Mouse (Mus musculus): Measurements from ENCODE around the gene Slc16a9. TPM values are rescaled to one million over a fixed set of nuclear protein-coding genes. Genes with fewer than 3 reads are reported as not detected.

Slc16a9 gene
- polyA plus RNA-seq, 1 experiment from 2014 or later = 0.55 TPM

GRCm38 (mm10) chr10:70260904-70261303 lies 16.0 kb downstream of the Slc16a9 start:
- H3K27ac ChIP-seq (ENCODE audit: low read length) = no peak overlapping the region
- no peaks in the 10 kb centered on the region for H3K27me3 ChIP-seq (ENCODE audit: control insufficient read depth, insufficient read depth, low read depth, low read length)
- H3K36me3 ChIP-seq (ENCODE audit: control insufficient read depth, insufficient read depth) = no peaks in the 10 kb centered on the region
- H3K4me2 ChIP-seq (ENCODE audit: low read depth, low read length) = no peak overlapping the region
- no peaks in the 10 kb centered on the region for H3K9me3 ChIP-seq (replicated peaks; ENCODE audit: control insufficient read depth, low read length)
- peaks cover 2% of the 10 kb centered on the region; the same call in 1 of the 2 replicates for H3K4me1 ChIP-seq (ENCODE audit: control insufficient read depth, low read depth, low read length)
- H3K9ac ChIP-seq (ENCODE audit: low read depth, low read length) = no peak overlapping the region
- WGBS (ENCODE audit: insufficient replicate concordance) = 65% methylated on average over 4 of the region's 4 CpGs
- ATAC-seq (ENCODE audit: low read depth) = no peak
- H3K4me3 ChIP-seq (ENCODE audit: low read depth, low read length) = no peak overlapping the region

- WGBS (ENCODE audit: insufficient replicate concordance) = 66% methylated on average over 3 of the region's 3 CpGs
- peak; percentile 58; the same call in 1 of the 2 replicates for ATAC-seq (ENCODE audit: low read depth)
Observed at GRCm38 (mm10) chr10:70262051-70262450, 17.2 kb downstream of the Slc16a9 start.

GRCm38 (mm10) chr10:70263681-70264189 lies 18.8 kb downstream of the Slc16a9 start:
- WGBS (ENCODE audit: insufficient replicate concordance) = 73% methylated on average over 4 of the region's 4 CpGs
- H3K4me1 ChIP-seq (ENCODE audit: control insufficient read depth, low read depth, low read length) = no peaks in the 10 kb centered on the region
- H3K9me3 ChIP-seq (replicated peaks; ENCODE audit: control insufficient read depth, low read length) = no peaks in the 10 kb centered on the region
- no peak overlapping the region for H3K27ac ChIP-seq (ENCODE audit: low read length)
- H3K36me3 ChIP-seq (ENCODE audit: control insufficient read depth, insufficient read depth) = no peaks in the 10 kb centered on the region
- no peak for ATAC-seq (ENCODE audit: low read depth)
- H3K9ac ChIP-seq (ENCODE audit: low read depth, low read length) = no peak overlapping the region
- H3K4me3 ChIP-seq (ENCODE audit: low read depth, low read length) = no peak overlapping the region
- H3K4me2 ChIP-seq (ENCODE audit: low read depth, low read length) = no peak overlapping the region
- H3K27me3 ChIP-seq (ENCODE audit: control insufficient read depth, insufficient read depth, low read depth, low read length) = no peaks in the 10 kb centered on the region

More at GRCm38 (mm10) chr10:70262051-70262450, 17.2 kb downstream of the Slc16a9 start:
- H3K4me1 ChIP-seq (ENCODE audit: control insufficient read depth, low read depth, low read length) = peaks cover under 1% of the 10 kb centered on the region; the same call in 1 of the 2 replicates
- H3K4me2 ChIP-seq (ENCODE audit: low read depth, low read length) = no peak overlapping the region
- no peak overlapping the region for H3K4me3 ChIP-seq (ENCODE audit: low read depth, low read length)
- no peaks in the 10 kb centered on the region for H3K27me3 ChIP-seq (ENCODE audit: control insufficient read depth, insufficient read depth, low read depth, low read length)
- H3K9ac ChIP-seq (ENCODE audit: low read depth, low read length) = no peak overlapping the region
- H3K9me3 ChIP-seq (replicated peaks; ENCODE audit: control insufficient read depth, low read length) = no peaks in the 10 kb centered on the region
- no peaks in the 10 kb centered on the region for H3K36me3 ChIP-seq (ENCODE audit: control insufficient read depth, insufficient read depth)
- no peak overlapping the region for H3K27ac ChIP-seq (ENCODE audit: low read length)

- Histone ChIP-seq H3K4me3 (ENCODE audit: low read depth, low read length) (no peak overlapping the region), H3K9ac (ENCODE audit: low read depth, low read length) (no peak overlapping the region), H3K4me1 (ENCODE audit: control insufficient read depth, low read depth, low read length) (no peaks in the 10 kb centered on the region), H3K27me3 (ENCODE audit: control insufficient read depth, insufficient read depth, low read depth, low read length) (no peaks in the 10 kb centered on the region), H3K27ac (ENCODE audit: low read length) (no peak overlapping the region), H3K9me3 (replicated peaks; ENCODE audit: control insufficient read depth, low read length) (no peaks in the 10 kb centered on the region), H3K4me2 (ENCODE audit: low read depth, low read length) (no peak overlapping the region), H3K36me3 (ENCODE audit: control insufficient read depth, insufficient read depth) (no peaks in the 10 kb centered on the region)
- ATAC-seq (ENCODE audit: low read depth) = no peak
- 57% methylated on average over 9 of the region's 9 CpGs for WGBS (ENCODE audit: insufficient replicate concordance)
Observed at GRCm38 (mm10) chr10:70264337-70265036, 19.6 kb downstream of the Slc16a9 start.

GRCm38 (mm10) chr10:70266501-70266900 lies 21.6 kb downstream of the Slc16a9 start:
- no peaks in the 10 kb centered on the region for H3K9me3 ChIP-seq (replicated peaks; ENCODE audit: control insufficient read depth, low read length)
- no peaks in the 10 kb centered on the region for H3K27me3 ChIP-seq (ENCODE audit: control insufficient read depth, insufficient read depth, low read depth, low read length)
- no peak overlapping the region for H3K4me3 ChIP-seq (ENCODE audit: low read depth, low read length)
- 68% methylated on average over 6 of the region's 6 CpGs for WGBS (ENCODE audit: insufficient replicate concordance)
- no peaks in the 10 kb centered on the region for H3K4me1 ChIP-seq (ENCODE audit: control insufficient read depth, low read depth, low read length)
- H3K27ac ChIP-seq (ENCODE audit: low read length) = no peak overlapping the region
- H3K9ac ChIP-seq (ENCODE audit: low read depth, low read length) = no peak overlapping the region
- ATAC-seq (ENCODE audit: low read depth) = no peak
- H3K36me3 ChIP-seq (ENCODE audit: control insufficient read depth, insufficient read depth) = no peaks in the 10 kb centered on the region
- no peak overlapping the region for H3K4me2 ChIP-seq (ENCODE audit: low read depth, low read length)

GRCm38 (mm10) chr10:70268581-70269446 lies 23.9 kb downstream of the Slc16a9 start:
- no peak overlapping the region for H3K4me2 ChIP-seq (ENCODE audit: low read depth, low read length)
- H3K4me3 ChIP-seq (ENCODE audit: low read depth, low read length) = no peak overlapping the region
- H3K36me3 ChIP-seq (ENCODE audit: control insufficient read depth, insufficient read depth) = no peaks in the 10 kb centered on the region
- no peaks in the 10 kb centered on the region for H3K27me3 ChIP-seq (ENCODE audit: control insufficient read depth, insufficient read depth, low read depth, low read length)
- H3K9me3 ChIP-seq (replicated peaks; ENCODE audit: control insufficient read depth, low read length) = no peaks in the 10 kb centered on the region
- no peaks in the 10 kb centered on the region for H3K4me1 ChIP-seq (ENCODE audit: control insufficient read depth, low read depth, low read length)
- ATAC-seq (ENCODE audit: low read depth) = no peak
- 69% methylated on average over 23 of the region's 23 CpGs for WGBS (ENCODE audit: insufficient replicate concordance)
- H3K9ac ChIP-seq (ENCODE audit: low read depth, low read length) = no peak overlapping the region
- H3K27ac ChIP-seq (ENCODE audit: low read length) = no peak overlapping the region

- WGBS (ENCODE audit: insufficient replicate concordance) = 76% methylated on average over 2 of the region's 2 CpGs
- ATAC-seq (ENCODE audit: low read depth) = no peak
- Histone ChIP-seq H3K9me3 (replicated peaks; ENCODE audit: control insufficient read depth, low read length) (no peaks in the 10 kb centered on the region), H3K4me2 (ENCODE audit: low read depth, low read length) (no peak overlapping the region), H3K9ac (ENCODE audit: low read depth, low read length) (no peak overlapping the region), H3K27me3 (ENCODE audit: control insufficient read depth, insufficient read depth, low read depth, low read length) (no peaks in the 10 kb centered on the region), H3K36me3 (ENCODE audit: control insufficient read depth, insufficient read depth) (no peaks in the 10 kb centered on the region), H3K4me3 (ENCODE audit: low read depth, low read length) (no peak overlapping the region), H3K27ac (ENCODE audit: low read length) (no peak overlapping the region), H3K4me1 (ENCODE audit: control insufficient read depth, low read depth, low read length) (no peaks in the 10 kb centered on the region)
Observed at GRCm38 (mm10) chr10:70269447-70269787, 24.5 kb downstream of the Slc16a9 start.

GRCm38 (mm10) chr10:70276678-70277077 lies 31.8 kb downstream of the Slc16a9 start:
- no peaks in the 10 kb centered on the region for H3K36me3 ChIP-seq (ENCODE audit: control insufficient read depth, insufficient read depth)
- H3K4me2 ChIP-seq (ENCODE audit: low read depth, low read length) = no peak overlapping the region
- H3K4me3 ChIP-seq (ENCODE audit: low read depth, low read length) = no peak overlapping the region
- no peak for ATAC-seq (ENCODE audit: low read depth)
- WGBS (ENCODE audit: insufficient replicate concordance) = 50% methylated on average over 1 of the region's 1 CpGs
- no peaks in the 10 kb centered on the region for H3K27me3 ChIP-seq (ENCODE audit: control insufficient read depth, insufficient read depth, low read depth, low read length)
- H3K9me3 ChIP-seq (replicated peaks; ENCODE audit: control insufficient read depth, low read length) = no peaks in the 10 kb centered on the region
- H3K27ac ChIP-seq (ENCODE audit: low read length) = no peak overlapping the region
- no peaks in the 10 kb centered on the region for H3K4me1 ChIP-seq (ENCODE audit: control insufficient read depth, low read depth, low read length)
- no peak overlapping the region for H3K9ac ChIP-seq (ENCODE audit: low read depth, low read length)

- Histone ChIP-seq H3K4me3 (ENCODE audit: low read depth, low read length) (no peak overlapping the region), H3K4me1 (ENCODE audit: control insufficient read depth, low read depth, low read length) (no peaks in the 10 kb centered on the region), H3K36me3 (ENCODE audit: control insufficient read depth, insufficient read depth) (no peaks in the 10 kb centered on the region), H3K4me2 (ENCODE audit: low read depth, low read length) (no peak overlapping the region), H3K9me3 (replicated peaks; ENCODE audit: control insufficient read depth, low read length) (no peaks in the 10 kb centered on the region), H3K27me3 (ENCODE audit: control insufficient read depth, insufficient read depth, low read depth, low read length) (no peaks in the 10 kb centered on the region), H3K9ac (ENCODE audit: low read depth, low read length) (no peak overlapping the region), H3K27ac (ENCODE audit: low read length) (no peak overlapping the region)
- 68% methylated on average over 8 of the region's 8 CpGs for WGBS (ENCODE audit: insufficient replicate concordance)
- ATAC-seq (ENCODE audit: low read depth) = no peak
Observed at GRCm38 (mm10) chr10:70279349-70279748, 34.4 kb downstream of the Slc16a9 start.

Data from liver, embryonic 16.5 days (tissue).